Mouse (Mus musculus) megakaryocyte, embryonic 14.5 days (primary cell): ENCODE results near the gene Ddx27.

Experiments used
- FLI1 ChIP-seq: IDR thresholded peaks from 2 replicates; pipeline ENCODE4 v1.6.1; 2012; ENCODE audit warnings: low read length, inconsistent platforms, mixed read lengths
- GATA1 ChIP-seq: IDR thresholded peaks from 3 replicates; pipeline ENCODE4 v1.6.1; 2012; ENCODE audit warnings: mixed read lengths, low read length, inconsistent platforms, borderline replicate concordance

DNA sequence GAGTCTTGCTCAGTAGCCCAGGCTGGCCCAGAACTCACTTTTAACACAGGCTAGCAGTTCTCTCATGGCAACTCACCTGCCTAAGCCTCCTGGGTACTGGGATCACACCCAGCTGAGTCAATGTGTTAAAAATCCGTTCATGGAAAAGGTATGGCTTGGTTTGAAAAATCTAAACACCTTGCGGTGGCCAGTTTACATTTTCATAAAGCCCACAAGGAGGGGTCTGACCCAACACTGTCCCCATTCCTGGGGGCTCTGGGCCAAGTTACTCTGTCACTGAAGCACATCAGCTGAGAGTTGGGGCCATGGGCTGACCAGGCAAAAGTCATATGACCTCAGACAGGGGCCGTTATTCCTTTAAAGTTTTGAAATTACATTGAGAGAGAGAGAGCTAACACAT lies 65.4 kb downstream of the Ddx27 start:
- TF ChIP-seq GATA1 = no peak
- TF ChIP-seq FLI1 = no peak
